Mouse (Mus musculus): ENCODE results near the gene Kcne3.

The Kcne3 gene

GRCm38 (mm10) chr7:100182388-100182787, 6.1 kb downstream of the Kcne3 start:
- no peak for DNase-seq (ENCODE audit: low spot score)

- DNase-seq (ENCODE audit: low spot score), result no peak
These were observed 11.3 kb downstream of the Kcne3 start for GRCm38 (mm10) chr7:100187601-100188000.

- DNase-seq (ENCODE audit: low spot score), result no peak
These were observed 13.9 kb downstream of the Kcne3 start for GRCm38 (mm10) chr7:100190167-100190566.

GRCm38 (mm10) chr7:100190778-100191177, 14.5 kb downstream of the Kcne3 start:
- DNase-seq (ENCODE audit: low spot score), result no peak

- no peak for DNase-seq (ENCODE audit: low spot score)
These were observed 24.9 kb downstream of the Kcne3 start for GRCm38 (mm10) chr7:100201191-100201590.

- DNase-seq (ENCODE audit: low spot score), result no peak
These were observed 27.3 kb downstream of the Kcne3 start for GRCm38 (mm10) chr7:100203616-100204015.

GRCm38 (mm10) chr7:100204871-100205270, 28.6 kb downstream of the Kcne3 start:
- DNase-seq (ENCODE audit: low spot score), result no peak

GRCm38 (mm10) chr7:100206144-100206543, 29.8 kb downstream of the Kcne3 start:
- no peak for DNase-seq (ENCODE audit: low spot score)

- DNase-seq (ENCODE audit: low spot score), result no peak
These were observed 31.6 kb downstream of the Kcne3 start for GRCm38 (mm10) chr7:100207886-100208285.

GRCm38 (mm10) chr7:100214310-100214709, 38.0 kb downstream of the Kcne3 start:
- no peak for DNase-seq (ENCODE audit: low spot score)

GRCm38 (mm10) chr7:100215116-100215732, 38.9 kb downstream of the Kcne3 start:
- DNase-seq (ENCODE audit: low spot score), result no peak

GRCm38 (mm10) chr7:100215976-100216375, 39.7 kb downstream of the Kcne3 start:
- no peak for DNase-seq (ENCODE audit: low spot score)

GRCm38 (mm10) chr7:100216601-100217565, 40.6 kb downstream of the Kcne3 start:
- DNase-seq (ENCODE audit: low spot score), result no peak

- DNase-seq (ENCODE audit: low spot score), result peak; percentile 97
These were observed 51.0 kb downstream of the Kcne3 start, which contains the start of gene Pgm2l1 for GRCm38 (mm10) chr7:100227158-100227875. Pgm2l1 (plus strand) TSS chr7:100227394.

- DNase-seq (ENCODE audit: low spot score), result no peak
These were observed 51.7 kb downstream of the Kcne3 start for GRCm38 (mm10) chr7:100227896-100228525.

- no peak for DNase-seq (ENCODE audit: low spot score)
These were observed 52.7 kb downstream of the Kcne3 start for GRCm38 (mm10) chr7:100228957-100229356.

GRCm38 (mm10) chr7:100230646-100231045, 54.3 kb downstream of the Kcne3 start:
- no peak for DNase-seq (ENCODE audit: low spot score)

- no peak for DNase-seq (ENCODE audit: low spot score)
These were observed 55.4 kb downstream of the Kcne3 start for GRCm38 (mm10) chr7:100231661-100232060.

GRCm38 (mm10) chr7:100233681-100234080, 57.4 kb downstream of the Kcne3 start:
- no peak for DNase-seq (ENCODE audit: low spot score)

All from testis, postnatal 14 days (tissue).